Comparison of ENCODE assay signal across 20 mouse cellular contexts in the genomic region with DNA sequence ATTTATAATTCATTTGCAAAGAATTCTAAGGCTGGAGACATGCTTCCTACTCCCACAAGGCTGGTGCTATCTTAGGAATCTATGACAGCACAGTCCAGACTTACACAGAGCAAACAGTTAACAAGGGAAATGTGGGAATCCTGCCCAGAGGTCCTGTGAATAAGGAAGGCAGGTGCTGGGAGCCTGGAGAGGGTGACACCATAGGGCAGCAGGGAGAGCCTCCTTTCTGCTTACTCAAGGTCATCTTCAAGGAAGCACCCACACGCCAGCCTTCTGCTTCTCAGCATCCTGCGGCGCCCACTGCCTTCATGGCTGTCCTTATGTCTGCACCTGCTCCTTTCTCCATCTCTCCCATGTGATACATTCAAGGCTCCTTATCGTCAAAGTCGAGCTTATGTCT. TPM values are rescaled to one million over a fixed set of nuclear protein-coding genes. Genes with fewer than 3 reads are reported as not detected.
DNase-seq lines count a peak whose midpoint lies in the region; ATAC-seq lines count a peak whose summit lies in the region.
"Had no signal": no experiment of that assay in that cellular context is flagged by ENCODE, and none has a peak within 500 bp of the region (broad histone marks: within the 10 kb centered on the region; RNA-seq: fewer than 3 reads in every experiment).

No protein-coding gene starts in this region.

- peak; percentile 32 for DNase-seq in layer of hippocampus, adult 9-11 months
- no peak for DNase-seq in layer of hippocampus, postnatal 36 days
- peak; percentile 81 for DNase-seq in brain, adult 2 months (ENCODE audit: low read depth, low spot score)
- peak; percentile 57 to 70 for DNase-seq in frontal cortex, postnatal 36 days (ENCODE audit: low spot score in 2 of 2)
- DNase-seq in right cerebral cortex, postnatal 36 days (ENCODE audit: low spot score in 2 of 2) = peak; percentile 45 to 51
- no peak for DNase-seq in thymus, postnatal 4 days
- DNase-seq: adrenal gland, postnatal 36 days; cerebellum, adult 2 months; cerebellum, postnatal 36 days; gastrocnemius, adult 2 months; heart, adult 11 months; heart, postnatal 4 days; kidney, adult 9 months; kidney, postnatal 36 days; liver; lung, postnatal 10 days; thymus, postnatal 25 days had no signal

- no peak for ATAC-seq in cerebellum, adult (ENCODE audit: insufficient number of reproducible peaks, low FRiP score, low TSS enrichment)
- ATAC-seq: intestine, embryonic 15.5 days; midbrain, embryonic 15.5 days had no signal

RNA-seq across cellular contexts. Expression of a gene that starts 19.0 kb away (rescaled TPM):
- total RNA-seq in layer of hippocampus, postnatal 36 days (2021) = 10 to 100 TPM; 14.9 to 21.1 TPM

RNA-seq across cellular contexts. Expression of a gene that starts 23.0 kb away (rescaled TPM):
- 10 to 100 TPM; 21.8 to 22.7 TPM for total RNA-seq in layer of hippocampus, postnatal 36 days (2021)

Comparison
In these comparisons a context has a peak if more than half of its experiments do, and no peak if none do; other contexts are left out.
1. DNase-seq: peak in layer of hippocampus, adult 9-11 months (single experiment), brain, adult 2 months (single experiment), frontal cortex, postnatal 36 days (2 of 2) and right cerebral cortex, postnatal 36 days (2 of 2); none in layer of hippocampus, postnatal 36 days (0 of 2) and thymus, postnatal 4 days (single experiment).